Mouse (Mus musculus) hindbrain, embryonic 12.5 days (tissue): ENCODE measurements at regions not wholly inside any gene's neighbourhood (a gene's known extent, or its start where the extent isn't known, plus 50 kb on each side); places are given as distances from the start of the nearest gene placed in this dataset.
"Not testable (repeated sequence)": the region's sequence is repeated elsewhere in the genome, so short reads cannot be mapped to it uniquely, and the experiment has no call there.

Experiments used
- ATAC-seq: fragments of 200-750 bp; cut with Nextera tagmentation; 2 replicates; pipeline ENCODE4 v1.8.0; 2017; ENCODE audit warnings: moderate TSS enrichment; ENCODE audit not compliant: low FRiP score
- H3K27ac ChIP-seq: fragments of 300-500 bp; sonication (generic); 2 replicates; pipeline ENCODE4 v1.5.1; 2016; ENCODE audit warnings: mild to moderate bottlenecking
- H3K27me3 ChIP-seq: fragments of 300-500 bp; sonication (generic); 2 replicates; pipeline ENCODE4 v1.6.1; 2016; ENCODE audit warnings: mild to moderate bottlenecking
- H3K36me3 ChIP-seq: fragments of 300-500 bp; sonication (generic); 2 replicates; pipeline ENCODE4 v1.6.1; 2016; ENCODE audit warnings: mild to moderate bottlenecking
- H3K4me1 ChIP-seq: fragments of 300-500 bp; sonication (generic); 2 replicates; pipeline ENCODE4 v1.6.1; 2016
- H3K4me2 ChIP-seq: fragments of 300-500 bp; sonication (generic); replicated peaks from 2 replicates; pipeline ENCODE4 v1.6.1; 2016; ENCODE audit warnings: mild to moderate bottlenecking
- H3K4me3 ChIP-seq: fragments of 300-500 bp; sonication (generic); 2 replicates; pipeline ENCODE4 v1.5.1; 2016; ENCODE audit warnings: mild to moderate bottlenecking
- H3K9ac ChIP-seq: fragments of 300-500 bp; sonication (generic); 2 replicates; pipeline ENCODE4 v1.6.1; 2016; ENCODE audit warnings: mild to moderate bottlenecking, moderate library complexity
- H3K9me3 ChIP-seq: fragments of 300-500 bp; sonication (generic); replicated peaks from 2 replicates; pipeline ENCODE4 v1.6.1; 2016; ENCODE audit warnings: mild to moderate bottlenecking
- WGBS: fragments of 180-500 bp; shearing (Covaris S2); methylation state at CpG from one replicate; pipeline ENCODE4 v1.1.7; 2016; 5-methylcytosine and 5-hydroxymethylcytosine counted together

GRCm38 (mm10) chr9:12611994-12612393, 633.6 kb downstream of the Jrkl start:
- H3K4me1 ChIP-seq, H3K36me3 ChIP-seq, H3K9me3 ChIP-seq, H3K4me2 ChIP-seq, H3K4me3 ChIP-seq, ATAC-seq, H3K27ac ChIP-seq, H3K9ac ChIP-seq, H3K27me3 ChIP-seq: not testable (repeated sequence)
- WGBS, result 90% methylated on average over 8 of the region's 8 CpGs

- H3K9ac ChIP-seq, result no peak overlapping the region
- no peaks in the 10 kb centered on the region for H3K4me1 ChIP-seq
- no peaks in the 10 kb centered on the region for H3K36me3 ChIP-seq
- 50% methylated on average over 3 of the region's 3 CpGs for WGBS
- H3K4me3 ChIP-seq, result no peak overlapping the region
- H3K4me2 ChIP-seq, result no peak overlapping the region
- H3K9me3 ChIP-seq, result no peaks in the 10 kb centered on the region
- no peak for ATAC-seq
- no peaks in the 10 kb centered on the region for H3K27me3 ChIP-seq
- H3K27ac ChIP-seq, result no peak overlapping the region
Observed at GRCm38 (mm10) chr9:12598113-12598650, 647.4 kb downstream of the Jrkl start.

- Histone ChIP-seq H3K27me3 (no peaks in the 10 kb centered on the region), H3K9me3 (no peaks in the 10 kb centered on the region), H3K4me2 (no peak overlapping the region), H3K27ac (no peak overlapping the region), H3K36me3 (no peaks in the 10 kb centered on the region), H3K4me3 (no peak overlapping the region), H3K9ac (no peak overlapping the region), H3K4me1 (no peaks in the 10 kb centered on the region)
- ATAC-seq, result peak; percentile 58; the same call in 1 of the 2 replicates
Observed at GRCm38 (mm10) chr9:12587289-12588057, 658.2 kb downstream of the Jrkl start.
